Mouse (Mus musculus): Measurements from ENCODE around the gene Qrsl1.

DNA sequence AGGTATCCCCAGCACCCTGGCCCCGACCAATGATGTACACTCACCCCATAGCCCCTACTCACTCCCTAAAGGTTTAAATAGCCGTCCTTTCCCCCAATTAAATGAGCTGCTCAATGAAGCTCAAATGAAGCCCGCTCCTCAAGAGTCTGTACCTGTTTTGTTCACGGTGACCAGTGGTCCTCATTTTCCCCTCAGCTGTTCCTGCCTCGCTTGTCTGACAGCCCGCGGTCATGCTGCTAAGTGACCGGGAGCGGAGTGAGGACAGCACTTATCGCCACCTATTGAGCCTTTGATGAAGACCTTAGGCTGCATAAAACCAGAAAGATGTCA, 72.9 kb downstream of the Qrsl1 start:
- no peak for TF ChIP-seq EP300 (IDR thresholded peaks at IDR 0.05; ENCODE audit: low read depth)
- no peak for TF ChIP-seq CTCF (IDR thresholded peaks at IDR 0.05; ENCODE audit: low read depth)
